Mouse (Mus musculus) MEL (cell line): ENCODE data around the gene Tmtc2. TPM values are rescaled to one million over a fixed set of nuclear protein-coding genes. Genes with fewer than 3 reads are reported as not detected.

Experiments used
- DNase-seq: peaks from one replicate; pipeline ENCODE4 v3.0.0; 2011; ENCODE audit warnings: low read depth, low spot score
- H3K27ac ChIP-seq: 2 replicates; pipeline ENCODE4 v1.5.1; 2012; ENCODE audit warnings: low read depth, mild to moderate bottlenecking, control low read depth, low read length, moderate library complexity; ENCODE audit not compliant: control insufficient read depth
- H3K27me3 ChIP-seq, 2 experiments: fragments of 150-350 bp in 1 of 2; sonication (generic) in 1 of 2; 2 replicates each; pipeline ENCODE4 v1.6.1; 2012; ENCODE audit warnings: low read length in 2 of 2, mild to moderate bottlenecking in 2 of 2, improper control_type of control experiment in 1 of 2, moderate library complexity in 1 of 2; ENCODE audit not compliant: insufficient read depth in 2 of 2, control insufficient read depth in 1 of 2
- H3K36me3 ChIP-seq, 2 experiments: 2 replicates each; pipeline ENCODE4 v1.6.1; 2012 to 2014; ENCODE audit warnings: low read length in 2 of 2, improper control_type of control experiment in 1 of 2, inconsistent platforms in 1 of 2, mild to moderate bottlenecking in 1 of 2; ENCODE audit not compliant: insufficient read depth in 2 of 2, control insufficient read depth in 1 of 2
- H3K4me1 ChIP-seq, 2 experiments: fragments of 150-350 bp in 1 of 2; sonication (generic) in 1 of 2; 2 replicates each; pipeline ENCODE4 v1.6.1; 2012; ENCODE audit warnings: low read length in 2 of 2, improper control_type of control experiment in 1 of 2, mild to moderate bottlenecking in 1 of 2; ENCODE audit not compliant: insufficient read depth in 2 of 2, control insufficient read depth in 1 of 2
- H3K4me3 ChIP-seq, 2 experiments: fragments of 150-350 bp in 1 of 2; sonication (generic) in 1 of 2; 2 replicates each; pipeline ENCODE4 v1.5.1; 2012; ENCODE audit warnings: low read depth in 2 of 2, low read length in 2 of 2, mild to moderate bottlenecking in 2 of 2, moderate library complexity in 2 of 2, control low read depth in 1 of 2, improper control_type of control experiment in 1 of 2; ENCODE audit not compliant: control insufficient read depth in 1 of 2, insufficient read depth in 1 of 2
- H3K79me2 ChIP-seq: 2 replicates; pipeline ENCODE4 v1.6.1; 2012; ENCODE audit warnings: mild to moderate bottlenecking, low read length, moderate library complexity; ENCODE audit not compliant: control insufficient read depth, poor library complexity, insufficient read depth
- H3K9ac ChIP-seq: 2 replicates; pipeline ENCODE4 v1.6.1; 2012; ENCODE audit warnings: low read depth, mild to moderate bottlenecking, control low read depth, low read length, moderate library complexity; ENCODE audit not compliant: control insufficient read depth, poor library complexity, severe bottlenecking
- H3K9me3 ChIP-seq: fragments of 150-350 bp; sonication (generic); replicated peaks from 2 replicates; pipeline ENCODE4 v1.6.1; 2012; ENCODE audit warnings: mild to moderate bottlenecking, low read length, improper control_type of control experiment, moderate library complexity; ENCODE audit not compliant: insufficient read depth
- CTCF ChIP-seq, 3 experiments: IDR thresholded peaks in 2 of 3; conservative IDR thresholded peaks in 1 of 3; 2 replicates each; pipeline ENCODE4 v1.5.1; 2011 to 2012; ENCODE audit warnings: low read length in 3 of 3, low read depth in 2 of 3, mild to moderate bottlenecking in 2 of 3, improper control_type of control experiment in 1 of 3, inconsistent platforms in 1 of 3, mixed read lengths in 1 of 3, moderate library complexity in 1 of 3; ENCODE audit not compliant: control insufficient read depth in 1 of 3, insufficient read depth in 1 of 3, poor library complexity in 1 of 3, severe bottlenecking in 1 of 3
- EP300 ChIP-seq, 2 experiments: IDR thresholded peaks; 2 replicates each; pipeline ENCODE4 v1.6.1; 2011; ENCODE audit warnings: improper control_type of control experiment in 2 of 2, low read length in 2 of 2, low read depth in 1 of 2, mild to moderate bottlenecking in 1 of 2
- ETS1 ChIP-seq: IDR thresholded peaks from 2 replicates; pipeline ENCODE4 v1.6.1; 2012; ENCODE audit warnings: low read depth, mild to moderate bottlenecking, inconsistent platforms, low read length, improper control_type of control experiment, moderate library complexity
- GABPA ChIP-seq: IDR thresholded peaks from 2 replicates; pipeline ENCODE4 v1.6.1; 2012; ENCODE audit warnings: low read depth, mild to moderate bottlenecking, inconsistent platforms, low read length, improper control_type of control experiment, moderate library complexity
- KAT2A ChIP-seq: conservative IDR thresholded peaks from 2 replicates; pipeline ENCODE4 v1.6.1; 2012; ENCODE audit warnings: low read depth, low read length, improper control_type of control experiment, inconsistent platforms
- MAX ChIP-seq: IDR thresholded peaks from 2 replicates; pipeline ENCODE4 v1.6.1; 2011; ENCODE audit warnings: low read length, improper control_type of control experiment
- MAZ ChIP-seq: IDR thresholded peaks from 2 replicates; pipeline ENCODE4 v1.6.1; 2012; ENCODE audit warnings: low read depth, mild to moderate bottlenecking, inconsistent platforms, low read length, improper control_type of control experiment
- MXI1 ChIP-seq: IDR thresholded peaks from 2 replicates; pipeline ENCODE4 v1.6.1; 2011; ENCODE audit warnings: mild to moderate bottlenecking, low read depth, low read length, improper control_type of control experiment
- MYC ChIP-seq: IDR thresholded peaks from 2 replicates; pipeline ENCODE4 v1.6.1; 2011; ENCODE audit warnings: low read depth, mild to moderate bottlenecking, low read length, improper control_type of control experiment, moderate library complexity
- NRF1 ChIP-seq: IDR thresholded peaks from 2 replicates; pipeline ENCODE4 v1.6.1; 2014; ENCODE audit warnings: low read depth, mild to moderate bottlenecking, inconsistent platforms, low read length, improper control_type of control experiment, moderate library complexity; ENCODE audit not compliant: poor library complexity, insufficient read depth, severe bottlenecking
- POLR2A ChIP-seq, 2 experiments: IDR thresholded peaks; 2 replicates each; pipeline ENCODE4 v1.6.1; 2011 to 2012; ENCODE audit warnings: low read length in 2 of 2, mild to moderate bottlenecking in 2 of 2, control low read depth in 1 of 2, improper control_type of control experiment in 1 of 2, low read depth in 1 of 2, moderate library complexity in 1 of 2; ENCODE audit not compliant: control insufficient read depth in 1 of 2, insufficient read depth in 1 of 2, poor library complexity in 1 of 2
- POLR2AphosphoS2 ChIP-seq: IDR thresholded peaks from 2 replicates; pipeline ENCODE4 v1.6.1; 2011; ENCODE audit warnings: low read length, improper control_type of control experiment
- RCOR1 ChIP-seq: IDR thresholded peaks from 2 replicates; pipeline ENCODE4 v1.6.1; 2012; ENCODE audit warnings: low read depth, mild to moderate bottlenecking, inconsistent platforms, low read length, improper control_type of control experiment
- SIN3A ChIP-seq: IDR thresholded peaks from 2 replicates; pipeline ENCODE4 v1.6.1; 2012; ENCODE audit warnings: low read length, improper control_type of control experiment, inconsistent platforms
- SMC3 ChIP-seq: IDR thresholded peaks from 2 replicates; pipeline ENCODE4 v1.6.1; 2011; ENCODE audit warnings: low read depth, low read length, improper control_type of control experiment
- TBP ChIP-seq: IDR thresholded peaks from 2 replicates; pipeline ENCODE4 v1.8.0; 2011; ENCODE audit warnings: low read depth, low read length, improper control_type of control experiment
- TCF12 ChIP-seq: IDR thresholded peaks from 2 replicates; pipeline ENCODE4 v1.6.1; 2014; ENCODE audit warnings: low read depth, mild to moderate bottlenecking, inconsistent platforms, low read length, improper control_type of control experiment, moderate library complexity
- USF1 ChIP-seq: IDR thresholded peaks from 2 replicates; pipeline ENCODE4 v1.6.1; 2014; ENCODE audit warnings: low read depth, mild to moderate bottlenecking, inconsistent platforms, low read length, improper control_type of control experiment, moderate library complexity
- USF2 ChIP-seq, 2 experiments: IDR thresholded peaks; 2 replicates each; pipeline ENCODE4 v1.6.1; 2011 to 2012; ENCODE audit warnings: improper control_type of control experiment in 2 of 2, low read length in 2 of 2, borderline replicate concordance in 1 of 2, inconsistent platforms in 1 of 2, low read depth in 1 of 2, mild to moderate bottlenecking in 1 of 2; ENCODE audit not compliant: insufficient read depth in 1 of 2
- ZC3H11A ChIP-seq: IDR thresholded peaks from 2 replicates; pipeline ENCODE4 v1.6.1; 2012; ENCODE audit warnings: low read depth, mild to moderate bottlenecking, inconsistent platforms, low read length, improper control_type of control experiment
- ZKSCAN1 ChIP-seq: IDR thresholded peaks from 2 replicates; pipeline ENCODE4 v1.6.1; 2012; ENCODE audit warnings: low read depth, mild to moderate bottlenecking, inconsistent platforms, low read length, improper control_type of control experiment, moderate library complexity
- ZMIZ1 ChIP-seq: IDR thresholded peaks from 2 replicates; pipeline ENCODE4 v1.6.1; 2012; ENCODE audit warnings: low read depth, mild to moderate bottlenecking, inconsistent platforms, low read length, improper control_type of control experiment, moderate library complexity
- ZNF384 ChIP-seq: IDR thresholded peaks from 2 replicates; pipeline ENCODE4 v1.6.1; 2012; ENCODE audit warnings: low read depth, mild to moderate bottlenecking, inconsistent platforms, low read length, improper control_type of control experiment
- polyA plus RNA-seq, 2 experiments: library from polyadenylated mRNA; stranded (reverse) in 1 of 2; unstranded in 1 of 2; fragments of >175 nt in 1 of 2; fragments of >200 nt in 1 of 2; gene quantifications; 2 replicates each; pipeline versions ENCODE4 v1.2.1 to v1.2.4; 2012; ENCODE audit warnings: low replicate concordance in 2 of 2, low read depth in 1 of 2; ENCODE audit not compliant: insufficient read length in 2 of 2, insufficient read depth in 1 of 2, missing spikeins in 1 of 2
- total RNA-seq: library from RNA; depleted of rRNA; stranded (reverse); fragments of 300-350 nt; gene quantifications from 2 replicates; pipeline ENCODE4 v1.2.3, GENCODE M21; 2012

Gene Tmtc2
- total and polyA plus RNA-seq, 3 experiments = not detected

- no peaks in the 10 kb centered on the region for H3K9me3 ChIP-seq
These were observed 405.7 kb downstream of the Tmtc2 start for GRCm38 (mm10) chr10:105168443-105169102.

GRCm38 (mm10) chr10:105165291-105165690 is 409.0 kb downstream of the Tmtc2 start:
- no peaks in the 10 kb centered on the region for H3K36me3 ChIP-seq
- no peak for DNase-seq
- no peaks in the 10 kb centered on the region for H3K9me3 ChIP-seq
- no peaks in the 10 kb centered on the region for H3K27me3 ChIP-seq
- no peaks in the 10 kb centered on the region for H3K4me1 ChIP-seq
- no peak overlapping the region for H3K27ac ChIP-seq
- no peak overlapping the region for H3K9ac ChIP-seq
- TF ChIP-seq SIN3A (no peak), POLR2A (IDR thresholded peaks at IDR 0.05; ENCODE audit: control insufficient read depth in 1 of 2, insufficient read depth in 1 of 2, low read depth in 1 of 2, low read length in 2 of 2, poor library complexity in 1 of 2) (no peak), MXI1 (no peak), TCF12 (no peak), KAT2A (no peak), GABPA (no peak), MAX (no peak), POLR2AphosphoS2 (no peak), SMC3 (no peak), ZMIZ1 (no peak), USF2 (IDR thresholded peaks at IDR 0.05; ENCODE audit: borderline replicate concordance in 1 of 2, insufficient read depth in 1 of 2, low read depth in 1 of 2, low read length in 2 of 2) (no peak), MYC (no peak), USF1 (no peak), MAZ (no peak), NRF1 (no peak), ETS1 (no peak), ZC3H11A (no peak)
- H3K4me3 ChIP-seq = no peak overlapping the region
- no peaks in the 10 kb centered on the region for H3K79me2 ChIP-seq

More at GRCm38 (mm10) chr10:105168443-105169102, 405.7 kb downstream of the Tmtc2 start:
- DNase-seq = no peak
- Histone ChIP-seq H3K79me2 (no peaks in the 10 kb centered on the region), H3K27me3 (no peaks in the 10 kb centered on the region), H3K4me3 (no peak overlapping the region), H3K4me1 (no peaks in the 10 kb centered on the region), H3K9ac (no peak overlapping the region), H3K36me3 (no peaks in the 10 kb centered on the region), H3K27ac (no peak overlapping the region)
- TF ChIP-seq ZKSCAN1 (no peak), RCOR1 (no peak), USF1 (no peak), SMC3 (no peak), ETS1 (no peak), TCF12 (no peak), CTCF (IDR thresholded peaks at IDR 0.05 in 2 of 3, conservative IDR thresholded peaks at IDR 0.05 in 1 of 3; ENCODE audit: control insufficient read depth in 1 of 3, insufficient read depth in 1 of 3, low read depth in 2 of 3, low read length in 3 of 3, poor library complexity in 1 of 3, severe bottlenecking in 1 of 3) (no peak), ZNF384 (no peak), TBP (no peak), GABPA (no peak), MAZ (no peak), EP300 (IDR thresholded peaks at IDR 0.05; ENCODE audit: low read depth in 1 of 2, low read length in 2 of 2) (no peak)
